9 mouse cellular contexts compared by ENCODE assay signal in the genomic region with DNA sequence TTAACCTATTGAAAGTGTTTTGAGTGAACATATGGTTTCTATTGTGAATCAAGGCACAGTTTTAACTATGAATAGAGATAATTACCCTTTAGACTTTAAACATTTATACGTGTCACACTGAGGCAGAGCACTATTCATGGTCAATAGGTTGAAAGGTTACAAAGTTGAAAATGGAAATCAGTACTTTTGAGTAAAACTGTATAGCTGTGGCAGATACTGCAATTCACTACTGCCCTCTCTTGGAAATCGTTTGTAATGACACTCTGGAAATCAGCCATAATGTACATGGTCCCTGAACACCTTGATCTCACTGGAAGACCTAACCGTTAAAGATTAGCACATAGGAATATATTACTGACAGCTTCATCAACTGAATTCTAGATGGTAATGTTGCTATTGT.
DNase-seq lines count a peak whose midpoint lies in the region.
"Had no signal": no experiment of that assay in that cellular context is flagged by ENCODE, and none has a peak within 500 bp of the region (broad histone marks: within the 10 kb centered on the region; RNA-seq: fewer than 3 reads in every experiment).

No protein-coding gene starts in this region.

- DNase-seq in heart, postnatal 10 days, result peak; percentile 4 to 7
- no peak for DNase-seq in heart, postnatal 4 days
- peak; percentile 74 for DNase-seq in 3T3-L1 (ENCODE audit: low read depth, low spot score)
- peak; percentile 67 for DNase-seq in NIH3T3 (ENCODE audit: low read depth)
- DNase-seq in forelimb bud, embryonic 11.5 days (ENCODE audit: low read depth, low spot score), result peak; percentile 57
- DNase-seq in natural killer cell, adult 2 months (ENCODE audit: low spot score in 2 of 2), result no peak
- no peak for DNase-seq in left cerebral cortex, postnatal 10 days (ENCODE audit: extremely low spot score in 1 of 2, low spot score in 2 of 2)
- no peak for DNase-seq in thymus, postnatal 10 days (ENCODE audit: low spot score in 2 of 2)
- DNase-seq: heart, adult 11 months had no signal

- intact Hi-C loops in heart, postnatal 10 days (cut with DNase I), result loop anchor here (10.0 kb wide), 1 partner anchor 838 kb away; no protein-coding TSS in a partner anchor
- intact Hi-C loops in left cerebral cortex, postnatal 10 days (cut with DNase I), result no loop called here

Comparison
In these comparisons a context has a peak if more than half of its experiments do, and no peak if none do; other contexts are left out.
1. DNase-seq: peak in heart, postnatal 10 days (2 of 2), 3T3-L1 (single experiment), NIH3T3 (single experiment) and forelimb bud, embryonic 11.5 days (single experiment); none in heart, postnatal 4 days (single experiment), natural killer cell, adult 2 months (0 of 2), left cerebral cortex, postnatal 10 days (0 of 2) and thymus, postnatal 10 days (0 of 2).